Mouse (Mus musculus) heart, postnatal 0 days (tissue): ENCODE data around the gene Degs2. TPM values are rescaled to one million over a fixed set of nuclear protein-coding genes. Genes with fewer than 3 reads are reported as not detected.

Source experiments
- ATAC-seq: fragments of 200-750 bp; cut with Nextera tagmentation; 2 replicates; pipeline ENCODE4 v1.8.0; 2017; ENCODE audit warnings: low read depth, moderate number of reproducible peaks, moderate library complexity; ENCODE audit not compliant: insufficient read depth
- DNase-seq: peaks from one replicate; pipeline ENCODE4 v3.0.0-alpha.2; 2016; ENCODE audit warnings: low spot score
- H3K27ac ChIP-seq: fragments of 300-500 bp; sonication (generic); 2 replicates; pipeline ENCODE4 v1.5.1; 2014; ENCODE audit warnings: low read depth, mild to moderate bottlenecking
- H3K27me3 ChIP-seq: fragments of 300-500 bp; sonication (generic); 2 replicates; pipeline ENCODE4 v1.6.1; 2014; ENCODE audit warnings: low read length, mixed read lengths; ENCODE audit not compliant: control insufficient read depth, insufficient read depth
- H3K36me3 ChIP-seq: fragments of 300-500 bp; sonication (generic); replicated peaks from 2 replicates; pipeline ENCODE4 v1.6.1; 2014; ENCODE audit warnings: low read length, mixed read lengths; ENCODE audit not compliant: control insufficient read depth, insufficient read depth
- H3K4me1 ChIP-seq: fragments of 300-500 bp; sonication (generic); 2 replicates; pipeline ENCODE4 v1.6.1; 2014; ENCODE audit warnings: antibody characterized with exemption; ENCODE audit not compliant: control insufficient read depth, insufficient read depth
- H3K4me2 ChIP-seq: fragments of 300-500 bp; sonication (generic); 2 replicates; pipeline ENCODE4 v1.6.1; 2014; ENCODE audit warnings: low read depth, mild to moderate bottlenecking, low read length, moderate library complexity
- H3K4me3 ChIP-seq: fragments of 300-500 bp; sonication (generic); 2 replicates; pipeline ENCODE4 v1.5.1; 2014; ENCODE audit warnings: low read depth, low read length
- H3K9ac ChIP-seq: fragments of 300-500 bp; sonication (generic); replicated peaks from 2 replicates; pipeline ENCODE4 v1.6.1; 2014; ENCODE audit warnings: low read depth, low read length, mixed read lengths
- H3K9me3 ChIP-seq: fragments of 300-500 bp; sonication (generic); replicated peaks from 2 replicates; pipeline ENCODE4 v1.6.1; 2016; ENCODE audit warnings: low read length; ENCODE audit not compliant: control insufficient read depth
- CTCF ChIP-seq: IDR thresholded peaks from 2 replicates; pipeline ENCODE4 v1.5.1; 2016; ENCODE audit warnings: antibody characterized with exemption, control low read depth, low read depth
- EP300 ChIP-seq: IDR thresholded peaks from 2 replicates; pipeline ENCODE4 v1.6.1; 2016; ENCODE audit warnings: antibody characterized with exemption, low read depth
- whole genome bisulfite sequencing: fragments of 180-500 bp; shearing (Covaris S2); extraction: QIAGEN DNeasy Blood & Tissue Kit; methylation state at CpG from one replicate; pipeline ENCODE4 v1.1.7; 2014; 5-methylcytosine and 5-hydroxymethylcytosine counted together
- polyA plus RNA-seq: library from polyadenylated mRNA; unstranded; fragments of >200 nt; fragmentation: Nextera tagmentation; extraction: Ambion mirVana; gene quantifications from 2 replicates; pipeline ENCODE4 v1.2.1, GENCODE M21; 2015
- total RNA-seq: library from RNA; depleted of rRNA; stranded (reverse); fragments of >200 nt; gene quantifications from 2 replicates; pipeline ENCODE4 v1.2.3, GENCODE M21; 2014; ENCODE audit warnings: low replicate concordance

Gene Degs2
- total and polyA plus RNA-seq, 2 experiments from 2014 or later: 0.12 to 2.3 TPM

GRCm38 (mm10) chr12:108675614-108676401 lies 26.3 kb downstream of the Degs2 start:
- DNase-seq: no peak
- Histone ChIP-seq H3K27ac (no peak overlapping the region), H3K4me1 (peaks cover 10% of the 10 kb centered on the region), H3K36me3 (peaks cover 49% of the 10 kb centered on the region), H3K27me3 (no peaks in the 10 kb centered on the region), H3K9ac (no peak overlapping the region), H3K4me2 (no peak overlapping the region), H3K9me3 (no peaks in the 10 kb centered on the region), H3K4me3 (no peak overlapping the region)
- 69% methylated on average over 8 of the region's 8 CpGs for WGBS
- TF ChIP-seq EP300: no peak
- no peak; the same call in 1 of the 2 replicates for TF ChIP-seq CTCF
- ATAC-seq: no peak

DNA sequence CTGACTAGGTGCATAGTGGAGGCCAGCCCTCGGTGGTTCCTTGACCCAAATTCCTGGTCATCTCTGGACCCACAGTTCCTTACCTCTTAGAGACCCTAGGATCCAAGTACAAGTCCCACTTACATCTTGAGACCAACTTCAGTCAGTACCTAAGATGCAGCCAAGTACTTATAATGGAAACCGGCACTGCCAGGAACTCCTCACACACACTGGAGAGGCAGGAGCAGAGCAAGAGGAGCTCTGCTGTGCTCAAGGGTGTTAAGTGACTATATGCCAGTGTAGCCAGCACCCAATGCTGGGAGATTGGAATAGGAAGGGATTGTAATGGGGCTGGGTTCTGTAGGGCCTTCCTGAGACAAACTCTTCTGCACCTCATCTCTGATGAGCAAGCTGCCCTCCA lies 27.2 kb downstream of the Degs2 start:
- H3K27ac ChIP-seq: peak overlapping the region; percentile 59
- H3K9me3 ChIP-seq: no peaks in the 10 kb centered on the region
- DNase-seq (no peak), ATAC-seq (no peak)
- H3K9ac ChIP-seq: no peak overlapping the region
- H3K27me3 ChIP-seq: no peaks in the 10 kb centered on the region
- 88% methylated on average over 2 of the region's 2 CpGs for WGBS
- peaks cover 46% of the 10 kb centered on the region for H3K36me3 ChIP-seq
- no peak overlapping the region for H3K4me3 ChIP-seq
- H3K4me1 ChIP-seq: peaks cover 10% of the 10 kb centered on the region
- TF ChIP-seq CTCF (no peak), EP300 (no peak)
- no peak overlapping the region for H3K4me2 ChIP-seq

GRCm38 (mm10) chr12:108674502-108674901 lies 27.6 kb downstream of the Degs2 start:
- H3K27ac ChIP-seq: peak overlapping the region; percentile 59
- TF ChIP-seq EP300: no peak
- no peak for TF ChIP-seq CTCF
- WGBS: 30% methylated on average over 4 of the region's 4 CpGs

DNA sequence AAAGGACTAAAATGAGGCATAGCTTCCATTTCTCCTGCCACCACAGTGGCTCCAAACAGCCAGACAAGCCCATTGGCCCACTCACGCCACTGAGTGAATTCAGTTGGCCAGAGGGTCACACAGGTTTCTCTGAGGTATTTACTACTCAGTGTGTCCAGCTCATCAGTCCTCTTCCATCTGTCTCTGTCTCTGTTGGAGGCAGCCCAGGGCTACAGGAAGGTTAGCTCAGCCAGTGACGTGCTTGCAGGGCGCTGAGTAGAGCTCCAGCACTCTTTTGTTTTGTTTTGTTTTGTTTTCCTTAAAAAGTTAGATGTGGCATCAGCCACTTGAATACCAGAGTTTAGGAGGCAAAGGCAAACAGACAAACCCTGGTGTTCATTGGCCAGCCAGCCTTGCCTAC lies 28.6 kb downstream of the Degs2 start:
- no peak overlapping the region for H3K4me2 ChIP-seq
- no peak for ATAC-seq
- 89% methylated on average over 3 of the region's 3 CpGs for WGBS
- TF ChIP-seq CTCF (no peak), EP300 (no peak)
- no peaks in the 10 kb centered on the region for H3K27me3 ChIP-seq
- H3K27ac ChIP-seq: no peak overlapping the region
- peaks cover 35% of the 10 kb centered on the region for H3K36me3 ChIP-seq
- no peak for DNase-seq
- no peak overlapping the region for H3K9ac ChIP-seq
- peaks cover 15% of the 10 kb centered on the region for H3K4me1 ChIP-seq
- H3K4me3 ChIP-seq: no peak overlapping the region
- H3K9me3 ChIP-seq: no peaks in the 10 kb centered on the region

More at GRCm38 (mm10) chr12:108674502-108674901, 27.6 kb downstream of the Degs2 start:
- peak; percentile 87 for ATAC-seq
- peaks cover 44% of the 10 kb centered on the region for H3K36me3 ChIP-seq
- no peak overlapping the region for H3K4me3 ChIP-seq
- peak; percentile 87 for DNase-seq
- H3K9me3 ChIP-seq: no peaks in the 10 kb centered on the region
- no peak overlapping the region for H3K4me2 ChIP-seq
- no peaks in the 10 kb centered on the region for H3K27me3 ChIP-seq
- H3K4me1 ChIP-seq: peaks cover 10% of the 10 kb centered on the region
- H3K9ac ChIP-seq: no peak overlapping the region

DNA sequence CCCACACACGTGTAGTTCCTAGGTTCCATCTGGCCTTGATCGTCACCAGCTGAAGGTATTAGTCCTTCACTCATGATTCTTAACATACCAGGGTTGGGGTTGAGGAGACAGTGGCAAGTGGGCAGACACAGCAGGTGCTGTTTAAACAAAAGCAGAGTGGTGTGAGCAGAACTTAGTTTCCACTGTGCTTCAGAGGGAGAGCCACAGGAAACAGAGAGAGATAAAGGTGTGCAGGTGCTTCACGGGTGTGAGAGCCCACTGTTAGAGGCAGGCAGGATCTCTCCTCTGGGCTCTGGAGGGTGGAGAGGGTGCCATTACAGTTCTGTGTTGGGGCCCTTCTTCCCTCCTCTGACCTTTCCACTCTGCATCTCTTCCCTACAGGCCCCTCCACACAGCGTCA lies 29.2 kb downstream of the Degs2 start:
- Histone ChIP-seq H3K27ac (no peak overlapping the region), H3K27me3 (no peaks in the 10 kb centered on the region), H3K4me1 (peaks cover 22% of the 10 kb centered on the region), H3K4me2 (no peak overlapping the region), H3K36me3 (peaks cover 32% of the 10 kb centered on the region), H3K9ac (no peak overlapping the region), H3K9me3 (no peaks in the 10 kb centered on the region), H3K4me3 (no peak overlapping the region)
- ATAC-seq: no peak
- TF ChIP-seq CTCF (no peak), EP300 (no peak)
- DNase-seq: no peak
- WGBS: 74% methylated on average over 4 of the region's 4 CpGs
